Mouse (Mus musculus): ENCODE measurements around the gene 4930432K21Rik. TPM values are rescaled to one million over a fixed set of nuclear protein-coding genes. Genes with fewer than 3 reads are reported as not detected.
A peak's percentile ranks its signal among the peaks of the same experiment; 100 is the strongest.

The 4930432K21Rik gene
- under 1 TPM; 0.22 to 0.32 TPM for total RNA-seq (2021)

- intact Hi-C loops (cut with DNase I): loop anchor here (2.0 kb wide), 1 partner anchor 35 kb away; no protein-coding TSS in a partner anchor
- DNase-seq: peak; percentile 94 to 95
Observed at GRCm38 (mm10) chr8:84147769-84148530, at the start of gene 4930432K21Rik, which contains the start of gene Cc2d1a. TSS of gene 4930432K21Rik (plus strand) at chr8:84148025. TSS of gene Cc2d1a (minus strand) at chr8:84147936.

GRCm38 (mm10) chr8:84098376-84098775 lies 49.4 kb upstream of the 4930432K21Rik start:
- intact Hi-C loops (cut with DNase I): no loop called here
- DNase-seq: no peak

- no peak for DNase-seq
- intact Hi-C loops (cut with DNase I): no loop called here
Observed at GRCm38 (mm10) chr8:84101476-84102270, 46.2 kb upstream of the 4930432K21Rik start.

- no peak for DNase-seq
- intact Hi-C loops (cut with DNase I): no loop called here
Observed at GRCm38 (mm10) chr8:84103601-84104000, 44.2 kb upstream of the 4930432K21Rik start.

- intact Hi-C loops (cut with DNase I): loop anchor here (2.0 kb wide), 1 partner anchor 79 kb away; no protein-coding TSS in a partner anchor
- no peak for DNase-seq
Observed at GRCm38 (mm10) chr8:84104221-84104620, 43.6 kb upstream of the 4930432K21Rik start.

- intact Hi-C loops (cut with DNase I): loop anchor here (2.0 kb wide), 1 partner anchor 78 kb away; no protein-coding TSS in a partner anchor
- DNase-seq: peak; percentile 99
Observed at GRCm38 (mm10) chr8:84104697-84105609, 42.9 kb upstream of the 4930432K21Rik start, which contains the start of gene Dcaf15. TSS of gene Dcaf15 (minus strand) at chr8:84104768.

GRCm38 (mm10) chr8:84105676-84106075 lies 42.1 kb upstream of the 4930432K21Rik start:
- DNase-seq: no peak
- intact Hi-C loops (cut with DNase I): loop anchor here (2.0 kb wide), 1 partner anchor 77 kb away; no protein-coding TSS in a partner anchor

- no peak for DNase-seq
- intact Hi-C loops (cut with DNase I): no loop called here
Observed at GRCm38 (mm10) chr8:84106216-84107040, 41.4 kb upstream of the 4930432K21Rik start.

- no peak for DNase-seq
- intact Hi-C loops (cut with DNase I): no loop called here
Observed at GRCm38 (mm10) chr8:84115646-84116045, 32.2 kb upstream of the 4930432K21Rik start.

- DNase-seq: no peak
- intact Hi-C loops (cut with DNase I): no loop called here
Observed at GRCm38 (mm10) chr8:84122151-84122550, 25.7 kb upstream of the 4930432K21Rik start.

GRCm38 (mm10) chr8:84125656-84126055 lies 22.2 kb upstream of the 4930432K21Rik start, which contains the start of gene Podnl1:
TSS of gene Podnl1 (plus strand) at chr8:84125989.
- intact Hi-C loops (cut with DNase I): no loop called here
- peak in 1 of 2 experiments; percentile 45 for DNase-seq

GRCm38 (mm10) chr8:84126742-84127141 lies 21.1 kb upstream of the 4930432K21Rik start:
- intact Hi-C loops (cut with DNase I): no loop called here
- DNase-seq: no peak

GRCm38 (mm10) chr8:84127202-84127901 lies 20.5 kb upstream of the 4930432K21Rik start:
- intact Hi-C loops (cut with DNase I): no loop called here
- no peak for DNase-seq

GRCm38 (mm10) chr8:84128277-84128676 lies 19.5 kb upstream of the 4930432K21Rik start:
- no peak for DNase-seq
- intact Hi-C loops (cut with DNase I): no loop called here

- peak in 1 of 2 experiments; percentile 29 for DNase-seq
- intact Hi-C loops (cut with DNase I): no loop called here
Observed at GRCm38 (mm10) chr8:84130806-84131205, 17.0 kb upstream of the 4930432K21Rik start.

- no peak for DNase-seq
- intact Hi-C loops (cut with DNase I): no loop called here
Observed at GRCm38 (mm10) chr8:84132225-84132624, 15.6 kb upstream of the 4930432K21Rik start.

GRCm38 (mm10) chr8:84137848-84138247 lies 10.0 kb upstream of the 4930432K21Rik start:
- intact Hi-C loops (cut with DNase I): no loop called here
- no peak for DNase-seq

- intact Hi-C loops (cut with DNase I): no loop called here
- no peak for DNase-seq
Observed at GRCm38 (mm10) chr8:84140838-84141237, 7.0 kb upstream of the 4930432K21Rik start.
